Mouse (Mus musculus) liver, adult (tissue): ENCODE data around the gene Crygc.

Source experiments
- GATA4 ChIP-seq: IDR thresholded peaks from 2 replicates; pipeline ENCODE4 v1.6.1; 2014; ENCODE audit warnings: mild to moderate bottlenecking, low read length; ENCODE audit not compliant: insufficient replicate concordance

Gene Crygc

DNA sequence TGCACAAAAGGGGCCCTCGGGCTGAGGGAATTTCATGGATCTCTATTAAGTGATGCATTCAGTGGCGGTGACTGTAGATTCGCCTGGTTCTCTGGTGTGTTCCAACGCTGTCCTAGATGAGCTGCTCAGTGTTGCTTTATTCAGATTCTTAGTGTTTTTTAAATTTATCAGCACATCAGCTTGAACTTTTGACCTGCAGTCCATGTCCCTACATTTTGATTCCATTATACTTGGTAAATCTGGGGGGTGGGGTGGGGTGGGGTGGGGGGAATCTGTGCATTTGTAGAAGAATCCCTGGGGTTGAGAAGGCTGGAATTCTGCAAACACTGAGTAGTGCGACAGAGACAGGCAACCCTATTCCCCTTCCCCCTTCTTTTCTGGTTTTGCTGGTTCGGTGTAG is at the start of gene Crygc:
TSS of gene Crygc (minus strand) at position 101 of the 400 bp plus-strand sequence.
- TF ChIP-seq GATA4 = no peak

DNA sequence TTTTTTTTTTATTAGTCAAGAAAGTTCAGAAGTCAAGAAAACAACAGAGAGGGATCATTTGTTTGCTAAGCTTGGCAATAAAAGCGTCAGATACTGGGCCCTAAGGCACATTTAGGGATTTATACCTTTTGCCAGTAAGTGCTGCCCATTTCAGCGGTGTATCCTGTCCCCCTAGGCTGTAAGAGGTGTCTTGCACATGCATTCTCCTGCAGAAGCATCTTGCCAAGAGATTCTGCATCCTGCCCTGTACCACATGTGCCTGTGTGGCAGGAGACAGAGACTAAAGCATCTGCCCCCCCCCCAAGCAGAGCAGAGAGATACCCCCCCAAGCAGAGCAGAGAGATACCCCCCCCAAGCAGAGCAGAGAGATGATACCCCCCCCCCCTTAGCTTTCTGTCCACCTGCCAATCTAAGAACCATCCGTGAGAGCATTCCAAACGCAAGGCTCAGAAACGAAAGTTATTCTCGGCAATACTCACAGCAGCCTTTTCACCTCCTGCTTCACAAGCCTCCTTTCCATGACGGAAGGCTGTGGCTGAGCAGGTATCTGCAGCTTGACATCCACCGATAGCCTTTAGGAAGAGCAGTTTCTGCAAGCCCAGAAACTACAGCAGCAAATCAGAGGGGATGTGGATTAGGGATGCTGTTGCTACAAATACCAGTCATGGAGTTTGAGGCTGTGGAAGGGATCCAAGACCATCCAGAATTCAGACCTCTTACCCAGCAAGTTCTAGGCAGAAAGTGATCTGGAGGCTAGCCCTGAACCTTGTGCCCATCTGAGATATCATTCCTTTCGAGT is 49.3 kb upstream of the Crygc start, which contains the start of gene D630023F18Rik:
TSS of gene D630023F18Rik (minus strand) at position 641 of the 799 bp plus-strand sequence.
- TF ChIP-seq GATA4 = no peak

DNA sequence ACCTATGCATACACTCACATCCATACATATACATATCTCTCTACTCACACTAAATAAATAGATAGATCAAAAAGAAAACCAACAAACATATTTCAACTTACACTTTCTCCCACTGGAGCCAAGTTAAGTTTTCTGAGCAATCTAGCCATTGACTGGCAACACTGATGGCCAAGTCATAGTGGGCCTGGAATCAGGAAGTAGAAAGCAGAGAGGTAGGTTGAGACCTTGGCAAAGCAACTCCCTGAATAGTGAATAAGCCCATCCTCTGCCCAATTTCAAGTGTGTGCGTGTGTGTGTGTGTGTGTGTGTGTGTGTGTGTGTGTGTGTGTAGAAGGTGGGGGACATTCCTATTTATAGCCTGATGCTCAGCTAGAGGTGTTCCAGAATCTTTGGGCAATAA is 45.9 kb upstream of the Crygc start, which contains the start of gene Gm28845:
TSS of gene Gm28845 (minus strand) at position 121 of the 400 bp plus-strand sequence.
- no peak for TF ChIP-seq GATA4

DNA sequence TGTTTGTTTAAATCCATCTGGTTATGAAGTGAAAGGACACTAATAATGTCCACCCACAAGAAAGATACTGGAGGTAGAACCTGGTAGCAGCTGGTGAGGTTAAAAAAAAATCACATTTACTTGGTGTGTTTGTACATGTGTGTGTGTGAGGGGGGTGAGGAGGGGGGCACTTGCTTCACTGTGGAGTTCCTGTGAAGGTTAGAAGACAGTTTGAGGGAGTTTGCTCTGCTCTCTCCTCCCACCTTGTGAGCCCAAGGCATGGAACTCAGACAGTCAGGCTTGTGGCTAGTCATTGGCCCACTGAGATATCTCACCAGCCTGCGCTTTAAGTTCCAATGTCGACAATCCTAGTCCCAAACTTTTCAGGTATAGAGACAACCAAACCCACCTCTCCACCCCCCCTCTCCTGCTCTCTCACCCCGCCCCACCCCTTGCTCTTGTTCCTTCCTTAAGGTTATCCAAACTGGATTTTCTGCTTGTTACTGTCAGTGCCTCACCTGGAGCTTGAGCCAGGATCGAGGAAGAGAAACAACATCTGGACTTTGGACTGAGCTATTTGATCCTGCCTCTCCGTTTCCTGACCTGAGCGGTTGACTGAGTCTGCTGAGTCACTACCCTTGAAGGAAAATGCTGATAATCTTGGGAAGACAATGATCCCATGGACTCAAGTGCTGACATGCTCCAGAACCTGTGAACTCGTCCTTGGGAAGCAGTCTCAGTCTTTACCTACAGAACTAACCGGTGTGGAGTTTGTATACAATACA is 44.8 kb upstream of the Crygc start:
- no peak for TF ChIP-seq GATA4

DNA sequence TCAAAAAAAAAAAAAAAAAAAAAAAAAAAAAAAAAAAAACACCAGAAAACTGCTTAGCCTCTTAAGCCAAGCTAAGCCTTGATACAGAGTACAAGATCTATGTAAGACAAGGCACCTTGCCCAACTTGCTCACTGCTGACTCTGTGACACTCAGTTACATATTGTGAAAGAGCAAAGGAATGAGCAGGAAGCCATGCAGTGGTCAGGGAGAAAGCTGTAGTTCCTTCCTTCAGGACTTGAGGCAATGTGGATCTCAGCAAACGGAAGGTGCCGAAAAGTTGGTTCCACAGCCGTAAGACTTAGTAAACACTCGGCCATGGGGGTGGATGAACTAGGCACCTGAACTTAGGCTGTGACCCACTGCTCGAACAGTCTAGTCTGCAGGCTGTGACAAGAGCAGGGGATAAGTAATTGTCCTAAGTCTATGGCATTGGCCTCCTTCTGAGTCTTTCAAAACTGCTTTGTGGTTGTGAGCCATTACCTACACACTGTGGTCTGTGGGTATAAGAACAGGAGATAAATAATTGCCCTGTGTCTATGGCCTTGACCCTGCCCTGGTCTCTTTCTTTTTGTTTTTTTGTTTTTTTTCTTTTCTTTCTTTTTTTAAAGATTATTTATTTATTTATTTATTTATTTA is 40.2 kb upstream of the Crygc start:
- no peak for TF ChIP-seq GATA4

DNA sequence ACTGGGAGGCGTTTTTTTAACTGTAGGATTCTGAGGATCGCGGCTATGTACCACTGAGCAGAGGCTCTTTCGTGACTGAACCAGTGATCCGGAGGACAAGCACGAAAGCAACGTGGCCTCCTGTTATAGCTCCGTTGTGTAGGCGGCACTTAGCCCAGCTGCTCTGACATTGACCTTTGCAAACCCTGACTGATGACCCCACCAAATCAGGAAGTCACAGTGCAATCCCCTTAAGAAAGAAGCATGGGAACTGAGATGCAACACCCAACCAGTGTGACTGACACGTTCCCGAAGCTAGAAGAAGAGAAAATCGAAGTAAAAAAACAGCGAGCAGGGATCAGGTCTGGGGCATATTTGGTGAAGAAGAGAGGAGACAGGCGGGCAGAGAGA is 39.3 kb upstream of the Crygc start:
- no peak for TF ChIP-seq GATA4

DNA sequence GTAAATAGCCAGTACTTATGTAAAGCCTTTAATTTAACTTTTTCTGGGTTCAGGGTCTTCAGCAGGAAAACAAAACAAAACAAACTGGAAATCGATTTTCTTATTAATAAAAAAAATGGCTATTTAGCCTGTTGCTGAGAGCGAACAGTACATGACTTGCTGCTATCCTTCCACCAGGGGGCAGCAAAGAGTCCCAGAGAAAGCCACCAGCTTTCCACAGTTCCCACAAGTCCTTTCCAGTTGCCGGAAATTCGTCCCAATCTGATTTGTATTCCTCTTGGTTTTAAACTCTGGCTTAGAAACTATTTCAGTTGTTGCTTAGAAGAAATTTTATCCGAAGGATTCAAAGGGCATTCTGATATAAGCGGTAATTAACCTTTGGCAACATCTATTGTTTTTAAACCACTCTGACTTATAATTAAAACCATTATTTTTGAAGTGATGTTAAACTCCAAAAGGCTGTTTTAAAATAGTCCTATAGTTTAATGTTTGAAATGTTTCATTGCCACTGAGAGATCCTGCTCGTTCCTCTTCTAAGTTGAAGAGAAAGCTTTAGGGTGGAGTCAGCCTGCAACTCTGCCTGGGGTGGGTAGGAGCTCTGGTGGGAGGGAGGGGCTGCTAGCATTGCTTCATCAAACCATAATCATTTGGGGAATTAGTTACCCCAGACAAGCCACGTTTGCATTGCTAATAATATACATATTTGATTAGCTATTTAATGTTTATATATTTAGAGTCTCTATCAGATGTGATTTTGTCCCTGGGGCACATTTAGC is 38.7 kb upstream of the Crygc start:
- TF ChIP-seq GATA4 = no peak

DNA sequence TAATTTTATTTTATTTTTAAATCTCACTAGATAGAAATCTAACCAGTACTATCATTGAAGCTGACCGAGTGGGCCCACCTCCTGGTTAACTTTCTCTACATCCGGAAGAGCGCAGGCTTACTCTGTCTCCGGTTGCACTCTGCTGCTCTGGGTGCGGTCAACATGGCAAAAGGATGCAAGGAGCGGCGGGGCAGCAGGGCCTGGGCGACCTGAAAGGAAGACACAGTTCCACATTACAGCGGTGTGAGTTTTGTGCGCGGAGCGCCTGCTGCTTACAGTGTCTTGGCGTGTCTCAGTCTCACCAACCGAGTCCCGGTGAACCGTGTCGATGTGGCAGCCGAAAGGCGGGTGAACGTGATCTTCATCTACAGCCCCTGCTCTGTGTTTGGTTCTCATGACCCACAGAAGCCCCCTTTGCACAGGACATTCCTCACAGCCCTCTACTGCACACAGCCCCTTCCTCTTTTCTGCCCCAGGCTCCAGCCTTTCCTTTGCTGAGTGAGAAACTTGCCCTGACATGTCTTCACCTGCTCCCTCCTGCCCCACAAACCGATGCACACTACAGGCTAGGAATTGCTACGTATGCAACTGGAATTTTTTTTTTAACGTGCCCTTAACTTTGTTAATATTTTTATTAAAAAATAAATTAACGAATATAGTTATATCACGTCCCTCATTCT is 36.4 kb upstream of the Crygc start:
- no peak for TF ChIP-seq GATA4

DNA sequence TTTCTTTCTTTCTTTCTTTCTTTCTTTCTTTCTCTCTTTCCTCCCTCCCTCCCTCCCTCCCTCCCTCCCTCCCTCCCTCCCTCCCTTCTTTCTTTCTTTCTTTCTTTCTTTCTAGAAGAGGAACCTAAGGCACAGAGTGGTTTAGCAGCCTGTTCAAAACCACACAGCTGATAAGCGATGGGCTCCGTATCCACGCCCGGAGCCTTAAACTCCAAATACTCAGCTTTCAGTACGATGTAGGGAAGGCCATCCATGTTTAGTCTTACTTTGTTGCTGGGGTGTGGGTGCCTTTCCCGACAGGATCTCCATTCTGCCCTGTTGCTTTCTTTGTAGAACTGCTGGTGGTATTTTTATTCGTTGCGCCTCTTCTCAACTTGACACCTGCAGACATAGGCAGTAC is 35.7 kb upstream of the Crygc start:
- TF ChIP-seq GATA4 = no peak

DNA sequence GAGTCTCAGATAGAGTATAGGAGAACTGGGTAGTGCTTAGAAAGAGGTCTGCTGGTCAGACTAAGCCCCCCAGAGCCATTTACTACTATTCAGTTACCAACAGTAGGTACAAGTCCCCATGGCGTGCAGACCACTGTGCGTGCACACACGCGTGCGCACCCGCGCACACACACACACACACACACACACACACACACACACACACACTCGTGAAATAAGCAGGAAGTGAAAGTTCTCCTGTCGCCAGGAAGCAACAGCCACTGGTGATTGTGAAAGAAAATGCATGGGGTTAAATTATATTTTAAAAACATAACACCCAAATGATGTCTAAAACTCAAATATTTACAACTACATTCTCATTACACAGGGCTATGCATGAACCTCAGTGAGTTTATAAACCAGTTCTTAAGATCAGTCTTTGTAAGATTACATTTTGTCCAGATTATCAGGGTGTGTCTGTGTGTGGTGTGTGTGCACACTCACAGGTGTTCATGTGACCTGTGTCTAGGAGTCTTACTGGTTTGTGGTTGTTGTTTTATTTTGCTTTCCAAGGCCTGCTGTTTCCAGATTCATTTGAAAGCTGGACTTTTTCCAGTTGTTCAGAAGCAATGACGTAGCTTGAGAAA is 34.3 kb upstream of the Crygc start:
- no peak for TF ChIP-seq GATA4

DNA sequence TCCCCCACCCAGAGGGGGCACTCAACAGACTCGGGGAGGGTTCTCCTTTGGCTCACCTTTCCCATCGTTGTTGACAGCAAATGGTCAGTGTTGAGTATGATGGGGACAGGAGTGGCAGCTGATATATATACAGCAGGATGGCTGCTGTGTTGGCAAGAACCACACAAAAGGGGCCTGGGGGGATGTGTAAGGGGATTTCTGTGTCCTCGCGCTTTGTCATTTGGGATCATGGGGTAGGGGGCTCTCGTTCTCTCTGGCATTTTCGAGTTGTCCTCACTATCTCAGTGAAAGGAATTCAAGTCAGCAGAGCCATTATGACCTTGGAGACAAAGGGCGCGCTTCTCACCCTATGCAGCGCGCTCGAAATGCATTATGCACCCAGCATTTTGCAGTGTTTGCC is 29.8 kb upstream of the Crygc start, which contains the start of gene Cryga:
TSS of gene Cryga (minus strand) at position 101 of the 400 bp plus-strand sequence.
- TF ChIP-seq GATA4 = no peak

DNA sequence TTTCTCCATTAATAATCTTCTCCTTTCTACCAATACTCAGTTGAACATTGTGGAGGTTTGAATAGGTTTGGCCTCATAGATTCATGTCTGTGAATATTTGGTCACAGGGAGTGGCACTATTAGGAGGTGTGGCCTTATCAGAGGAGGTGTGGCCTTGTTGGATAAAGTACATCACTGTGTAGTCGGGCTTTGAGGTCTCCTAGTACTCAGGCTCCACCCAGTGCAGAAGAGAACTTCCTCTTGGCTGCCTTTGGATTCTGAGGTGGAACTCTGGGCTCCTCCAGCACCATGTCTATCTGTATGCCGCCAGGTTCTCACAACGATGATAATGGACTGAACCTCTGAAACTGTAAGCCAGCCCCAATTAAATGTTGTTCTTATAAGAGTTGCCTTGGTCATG is 23.5 kb upstream of the Crygc start:
- no peak for TF ChIP-seq GATA4

DNA sequence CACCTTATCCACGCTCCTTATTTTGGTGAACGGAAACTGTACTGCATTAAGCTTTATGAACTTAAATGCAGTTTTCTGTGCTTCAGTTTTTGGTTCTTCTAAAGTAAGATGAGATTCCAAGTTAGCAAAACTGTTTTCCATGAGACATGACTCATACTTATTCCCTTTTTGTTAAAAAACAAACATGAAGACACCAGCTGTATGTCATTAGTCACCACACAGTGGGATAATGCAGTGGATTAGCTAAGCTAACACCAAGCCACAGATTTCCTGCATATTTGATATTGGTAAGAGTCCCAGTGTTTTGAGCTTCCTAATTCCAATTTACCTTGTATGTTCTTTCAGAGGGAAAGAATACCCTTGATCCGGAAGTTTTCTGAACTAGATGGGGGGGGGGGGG is 18.1 kb upstream of the Crygc start:
- TF ChIP-seq GATA4 = no peak

DNA sequence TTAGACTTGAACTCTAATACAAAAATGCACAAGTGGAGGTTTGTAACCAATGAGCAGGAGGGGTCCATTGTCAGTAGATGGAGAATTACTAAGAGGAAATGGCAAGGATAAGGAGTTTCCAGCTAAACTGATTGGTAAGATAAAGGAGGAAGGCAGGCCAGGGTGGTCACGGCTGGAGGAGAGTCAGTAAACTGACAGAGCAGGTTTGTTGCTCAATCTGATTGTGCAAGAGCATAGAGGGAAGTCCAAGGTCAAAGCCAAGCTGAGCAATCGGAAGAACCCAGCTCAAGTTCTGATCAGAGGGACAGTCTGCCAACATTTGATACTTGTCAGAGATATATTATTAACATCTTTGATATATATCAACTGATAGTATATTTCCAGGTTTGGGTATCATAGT is 16.9 kb upstream of the Crygc start:
- no peak for TF ChIP-seq GATA4
